Mouse (Mus musculus): ENCODE data around the gene Krt79. TPM values are rescaled to one million over a fixed set of nuclear protein-coding genes. Genes with fewer than 3 reads are reported as not detected.
A peak's percentile ranks its signal among the peaks of the same experiment; 100 is the strongest.

Gene Krt79
- polyA plus RNA-seq, 1 experiment from 2014 or later, result 8.9 TPM

- DNase-seq (ENCODE audit: low spot score) (no peak), ATAC-seq (ENCODE audit: low read depth) (no peak)
- H3K27ac ChIP-seq (replicated peaks; ENCODE audit: low read depth, low read length), result no peak overlapping the region
- H3K9ac ChIP-seq (ENCODE audit: low read depth, low read length), result no peak overlapping the region
- H3K4me3 ChIP-seq (ENCODE audit: low read depth, low read length), result no peak overlapping the region
- H3K9me3 ChIP-seq (ENCODE audit: control insufficient read depth, low read length), result no peaks in the 10 kb centered on the region
- no peak overlapping the region for H3K4me2 ChIP-seq (ENCODE audit: low read depth, low read length)
- WGBS, result 91% methylated on average over 7 of the region's 7 CpGs
- H3K4me1 ChIP-seq (ENCODE audit: control insufficient read depth, insufficient read depth, low read length), result no peaks in the 10 kb centered on the region
- H3K36me3 ChIP-seq (ENCODE audit: control insufficient read depth, insufficient read depth, low read length), result no peaks in the 10 kb centered on the region
- no peaks in the 10 kb centered on the region for H3K27me3 ChIP-seq (replicated peaks; ENCODE audit: control insufficient read depth, insufficient read depth, low read length)
These were observed 12.8 kb upstream of the Krt79 start for GRCm38 (mm10) chr15:101952733-101953474.

DNA sequence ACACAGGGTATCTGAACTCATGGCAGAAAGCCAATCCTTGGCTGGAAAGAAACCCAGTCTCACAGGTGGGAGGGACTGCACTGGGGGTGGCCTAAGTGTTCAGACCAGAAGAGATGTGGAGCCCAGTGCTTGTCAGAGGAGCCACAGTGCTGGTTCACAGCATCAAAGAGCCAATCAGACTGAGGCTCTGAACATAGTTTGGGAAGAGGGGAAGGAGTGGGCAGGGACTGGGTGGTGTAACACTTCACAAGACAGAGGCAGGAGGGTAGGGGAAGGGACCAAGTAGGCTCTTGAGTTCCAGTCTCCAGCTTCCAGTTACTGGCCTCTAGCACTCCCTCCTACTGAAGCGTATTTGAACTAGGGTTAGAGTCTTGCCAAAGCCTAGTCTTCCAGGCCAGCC lies 5.3 kb upstream of the Krt79 start:
- H3K36me3 ChIP-seq (ENCODE audit: control insufficient read depth, insufficient read depth, low read length), result no peaks in the 10 kb centered on the region
- no peak overlapping the region for H3K27ac ChIP-seq (replicated peaks; ENCODE audit: low read depth, low read length)
- H3K4me1 ChIP-seq (ENCODE audit: control insufficient read depth, insufficient read depth, low read length), result no peaks in the 10 kb centered on the region
- H3K9me3 ChIP-seq (ENCODE audit: control insufficient read depth, low read length), result no peaks in the 10 kb centered on the region
- H3K4me3 ChIP-seq (ENCODE audit: low read depth, low read length), result no peak overlapping the region
- H3K4me2 ChIP-seq (ENCODE audit: low read depth, low read length), result no peak overlapping the region
- ATAC-seq (ENCODE audit: low read depth) (no peak), DNase-seq (ENCODE audit: low spot score) (no peak)
- WGBS, result 92% methylated on average over 1 of the region's 1 CpGs
- H3K27me3 ChIP-seq (replicated peaks; ENCODE audit: control insufficient read depth, insufficient read depth, low read length), result no peaks in the 10 kb centered on the region
- H3K9ac ChIP-seq (ENCODE audit: low read depth, low read length), result no peak overlapping the region

- Histone ChIP-seq H3K4me3 (ENCODE audit: low read depth, low read length) (no peak overlapping the region), H3K36me3 (ENCODE audit: control insufficient read depth, insufficient read depth, low read length) (no peaks in the 10 kb centered on the region), H3K27me3 (replicated peaks; ENCODE audit: control insufficient read depth, insufficient read depth, low read length) (no peaks in the 10 kb centered on the region), H3K9ac (ENCODE audit: low read depth, low read length) (no peak overlapping the region), H3K27ac (replicated peaks; ENCODE audit: low read depth, low read length) (no peak overlapping the region), H3K4me2 (ENCODE audit: low read depth, low read length) (no peak overlapping the region), H3K9me3 (ENCODE audit: control insufficient read depth, low read length) (no peaks in the 10 kb centered on the region), H3K4me1 (ENCODE audit: control insufficient read depth, insufficient read depth, low read length) (no peaks in the 10 kb centered on the region)
- WGBS, result 38% methylated on average over 6 of the region's 8 CpGs
- ATAC-seq (ENCODE audit: low read depth) (no peak), DNase-seq (ENCODE audit: low spot score) (no peak)
These were observed 1.8 kb upstream of the Krt79 start for GRCm38 (mm10) chr15:101941948-101942347.

- Histone ChIP-seq H3K4me2 (ENCODE audit: low read depth, low read length) (no peak overlapping the region), H3K9ac (ENCODE audit: low read depth, low read length) (no peak overlapping the region), H3K36me3 (ENCODE audit: control insufficient read depth, insufficient read depth, low read length) (no peaks in the 10 kb centered on the region), H3K27ac (replicated peaks; ENCODE audit: low read depth, low read length) (no peak overlapping the region), H3K27me3 (replicated peaks; ENCODE audit: control insufficient read depth, insufficient read depth, low read length) (no peaks in the 10 kb centered on the region), H3K4me3 (ENCODE audit: low read depth, low read length) (no peak overlapping the region), H3K9me3 (ENCODE audit: control insufficient read depth, low read length) (no peaks in the 10 kb centered on the region), H3K4me1 (ENCODE audit: control insufficient read depth, insufficient read depth, low read length) (no peaks in the 10 kb centered on the region)
- WGBS, result 80% methylated on average over 9 of the region's 9 CpGs
- no peak for ATAC-seq (ENCODE audit: low read depth)
- no peak for DNase-seq (ENCODE audit: low spot score)
These were observed 1.4 kb downstream of the Krt79 start for GRCm38 (mm10) chr15:101938600-101939308.

GRCm38 (mm10) chr15:101933024-101933423 lies 7.1 kb downstream of the Krt79 start:
- DNase-seq (ENCODE audit: low spot score), result no peak
- Histone ChIP-seq H3K4me3 (ENCODE audit: low read depth, low read length) (no peak overlapping the region), H3K27me3 (replicated peaks; ENCODE audit: control insufficient read depth, insufficient read depth, low read length) (peaks cover 13% of the 10 kb centered on the region; the same call in 1 of the 2 replicates), H3K27ac (replicated peaks; ENCODE audit: low read depth, low read length) (no peak overlapping the region), H3K4me2 (ENCODE audit: low read depth, low read length) (no peak overlapping the region), H3K9me3 (ENCODE audit: control insufficient read depth, low read length) (no peaks in the 10 kb centered on the region), H3K9ac (ENCODE audit: low read depth, low read length) (no peak overlapping the region), H3K36me3 (ENCODE audit: control insufficient read depth, insufficient read depth, low read length) (no peaks in the 10 kb centered on the region), H3K4me1 (ENCODE audit: control insufficient read depth, insufficient read depth, low read length) (peaks cover 7% of the 10 kb centered on the region; the same call in 1 of the 2 replicates)
- 59% methylated on average over 6 of the region's 6 CpGs for WGBS
- no peak for ATAC-seq (ENCODE audit: low read depth)

- peaks cover 13% of the 10 kb centered on the region; the same call in 1 of the 2 replicates for H3K27me3 ChIP-seq (replicated peaks; ENCODE audit: control insufficient read depth, insufficient read depth, low read length)
- peak overlapping the region; percentile 54 for H3K4me2 ChIP-seq (ENCODE audit: low read depth, low read length)
- ATAC-seq (ENCODE audit: low read depth), result no peak
- peak overlapping the region; percentile 17 for H3K4me3 ChIP-seq (ENCODE audit: low read depth, low read length)
- WGBS, result 13% methylated on average over 17 of the region's 17 CpGs
- H3K9ac ChIP-seq (ENCODE audit: low read depth, low read length), result peak overlapping the region; percentile 35
- H3K4me1 ChIP-seq (ENCODE audit: control insufficient read depth, insufficient read depth, low read length), result peaks cover 7% of the 10 kb centered on the region
- peak; percentile 32 for DNase-seq (ENCODE audit: low spot score)
- no peaks in the 10 kb centered on the region for H3K36me3 ChIP-seq (ENCODE audit: control insufficient read depth, insufficient read depth, low read length)
- H3K27ac ChIP-seq (replicated peaks; ENCODE audit: low read depth, low read length), result no peak overlapping the region
- no peaks in the 10 kb centered on the region for H3K9me3 ChIP-seq (ENCODE audit: control insufficient read depth, low read length)
These were observed 10.5 kb downstream of the Krt79 start for GRCm38 (mm10) chr15:101929666-101930065.

DNA sequence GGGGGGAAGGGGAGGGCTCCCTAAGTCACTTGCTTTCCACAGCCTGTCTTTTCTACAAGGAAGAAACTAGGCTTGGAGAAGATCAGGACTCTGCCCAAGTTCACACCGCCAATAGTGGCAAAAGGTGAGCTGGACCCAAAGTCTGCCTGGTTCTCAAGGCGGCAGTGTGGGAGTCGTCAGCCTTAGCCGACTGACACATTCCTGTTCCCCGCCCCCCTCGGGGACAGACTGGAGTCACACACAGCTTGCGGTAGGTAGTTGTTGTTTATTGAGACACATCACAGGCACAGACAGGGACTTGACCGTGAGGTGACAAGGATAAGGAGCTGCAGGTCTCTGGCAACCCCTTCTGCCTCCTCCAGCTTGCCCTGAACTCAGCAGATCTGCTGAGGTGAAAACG lies 11.0 kb downstream of the Krt79 start:
- H3K4me3 ChIP-seq (ENCODE audit: low read depth, low read length), result no peak overlapping the region
- peak overlapping the region; percentile 54; the same call in 1 of the 2 replicates for H3K4me2 ChIP-seq (ENCODE audit: low read depth, low read length)
- no peaks in the 10 kb centered on the region for H3K36me3 ChIP-seq (ENCODE audit: control insufficient read depth, insufficient read depth, low read length)
- H3K9me3 ChIP-seq (ENCODE audit: control insufficient read depth, low read length), result no peaks in the 10 kb centered on the region
- peaks cover 13% of the 10 kb centered on the region; the same call in 1 of the 2 replicates for H3K27me3 ChIP-seq (replicated peaks; ENCODE audit: control insufficient read depth, insufficient read depth, low read length)
- H3K9ac ChIP-seq (ENCODE audit: low read depth, low read length), result peak overlapping the region; percentile 35; the same call in 1 of the 2 replicates
- ATAC-seq (ENCODE audit: low read depth) (no peak), DNase-seq (ENCODE audit: low spot score) (no peak)
- no peak overlapping the region for H3K27ac ChIP-seq (replicated peaks; ENCODE audit: low read depth, low read length)
- WGBS, result 16% methylated on average over 6 of the region's 9 CpGs
- peaks cover 7% of the 10 kb centered on the region for H3K4me1 ChIP-seq (ENCODE audit: control insufficient read depth, insufficient read depth, low read length)

DNA sequence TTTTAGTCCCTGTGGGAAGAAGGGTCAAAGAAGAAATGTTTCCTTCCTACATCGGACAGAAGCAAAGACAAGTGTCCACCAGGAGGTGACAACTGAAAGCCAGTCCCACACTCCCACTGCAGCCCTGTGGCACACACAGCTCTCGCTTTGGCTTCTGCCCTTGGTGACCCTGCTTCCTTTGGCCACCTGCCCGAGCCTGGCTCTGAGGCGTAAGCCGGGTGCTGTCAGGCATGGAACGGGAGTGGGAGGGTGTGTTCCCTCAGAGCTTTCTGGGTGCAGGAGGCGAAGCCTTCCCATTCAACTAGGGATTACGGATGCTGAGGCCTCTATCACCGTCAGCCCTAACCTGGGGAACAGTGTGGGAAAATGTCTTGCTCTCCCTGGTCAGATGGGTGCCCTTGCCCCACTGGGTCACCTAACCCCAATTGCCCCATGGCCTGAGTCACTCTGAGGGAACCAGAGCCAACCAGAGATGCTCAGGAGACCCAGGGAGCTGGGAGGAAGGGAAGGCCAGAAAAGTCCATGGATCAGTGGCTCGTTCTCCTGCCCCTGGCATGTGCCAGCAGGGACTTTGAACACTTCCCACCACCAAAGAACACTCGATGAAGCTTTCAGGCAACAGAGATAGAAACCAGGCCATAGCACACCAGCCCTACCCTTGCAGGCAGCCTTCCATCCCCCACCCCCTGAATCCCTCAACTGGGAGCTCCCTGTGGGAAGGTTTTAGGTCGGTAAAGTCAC lies 12.6 kb downstream of the Krt79 start:
- Histone ChIP-seq H3K27me3 (replicated peaks; ENCODE audit: control insufficient read depth, insufficient read depth, low read length) (peaks cover 13% of the 10 kb centered on the region; the same call in 1 of the 2 replicates), H3K4me3 (ENCODE audit: low read depth, low read length) (no peak overlapping the region), H3K4me1 (ENCODE audit: control insufficient read depth, insufficient read depth, low read length) (peaks cover 7% of the 10 kb centered on the region), H3K36me3 (ENCODE audit: control insufficient read depth, insufficient read depth, low read length) (no peaks in the 10 kb centered on the region), H3K4me2 (ENCODE audit: low read depth, low read length) (no peak overlapping the region), H3K9me3 (ENCODE audit: control insufficient read depth, low read length) (no peaks in the 10 kb centered on the region), H3K9ac (ENCODE audit: low read depth, low read length) (no peak overlapping the region), H3K27ac (replicated peaks; ENCODE audit: low read depth, low read length) (no peak overlapping the region)
- DNase-seq (ENCODE audit: low spot score) (no peak), ATAC-seq (ENCODE audit: low read depth) (no peak)
- 64% methylated on average over 12 of the region's 12 CpGs for WGBS

Measured in embryonic facial prominence, embryonic 14.5 days (tissue).